In the genomic region with DNA sequence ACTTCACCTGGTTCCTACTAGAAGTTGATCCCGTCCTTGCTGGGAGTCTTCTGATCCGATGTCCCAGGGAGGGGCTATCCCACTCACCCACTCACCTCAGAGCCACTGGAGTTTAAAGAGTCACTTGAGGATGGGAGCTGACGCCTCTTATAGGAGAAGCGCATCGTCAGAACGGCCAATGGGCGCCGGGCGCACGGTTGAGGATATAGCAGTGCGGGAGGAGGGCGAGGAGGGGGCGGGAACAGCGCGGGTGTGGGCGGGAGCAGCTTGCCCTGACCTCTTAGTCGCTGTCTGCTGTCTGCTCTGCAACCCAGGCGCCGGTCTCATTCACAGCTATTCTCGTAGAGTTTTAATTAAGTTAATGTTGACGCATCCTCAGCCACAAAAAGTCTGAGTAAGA, we compare ENCODE assay signal across 8 mouse cellular contexts. TPM values are rescaled to one million over a fixed set of nuclear protein-coding genes. Genes with fewer than 3 reads are reported as not detected.
A peak's percentile ranks its signal among the peaks of the same experiment; 100 is the strongest.
DNase-seq lines count a peak whose midpoint lies in the region; ATAC-seq and TF ChIP-seq lines count a peak whose summit lies in the region.

No protein-coding gene starts in this region.

- peaks cover 5% of the 10 kb centered on the region for H3K27me3 ChIP-seq in heart, embryonic 16.5 days (ENCODE audit: control insufficient read depth, insufficient read depth, low read length)
- H3K27me3 ChIP-seq in hindbrain, embryonic 14.5 days (ENCODE audit: control insufficient read depth, insufficient read depth, low read length) = peaks cover 13% of the 10 kb centered on the region; the same call in 1 of the 2 replicates
- peaks cover 30% of the 10 kb centered on the region for H3K27me3 ChIP-seq in midbrain, embryonic 13.5 days

- ATAC-seq in heart, embryonic 16.5 days (replicated peaks; ENCODE audit: extremely low read depth, insufficient read depth, low FRiP score) = no peak
- no peak for ATAC-seq in hindbrain, embryonic 14.5 days (ENCODE audit: low FRiP score)
- peak; percentile 66; the same call in 1 of the 2 replicates for ATAC-seq in midbrain, embryonic 13.5 days

- H3K4me1 ChIP-seq in heart, embryonic 16.5 days (ENCODE audit: control insufficient read depth, insufficient read depth, low read length) = peaks cover 2% of the 10 kb centered on the region; the same call in 1 of the 2 replicates
- H3K4me1 ChIP-seq in hindbrain, embryonic 14.5 days (replicated peaks; ENCODE audit: control insufficient read depth, insufficient read depth, low read length) = peaks cover 5% of the 10 kb centered on the region; the same call in 1 of the 2 replicates
- peaks cover 7% of the 10 kb centered on the region for H3K4me1 ChIP-seq in midbrain, embryonic 13.5 days (replicated peaks)

- no peak for TF ChIP-seq POLR2A in brain, embryonic 14.5 days (IDR thresholded peaks at IDR 0.05; ENCODE audit: borderline replicate concordance, extremely low read depth, insufficient read depth, insufficient read length, poor library complexity, severe bottlenecking)

- H3K9ac ChIP-seq in heart, embryonic 16.5 days (ENCODE audit: low read length) = no peak overlapping the region
- no peak overlapping the region for H3K9ac ChIP-seq in hindbrain, embryonic 14.5 days
- no peak overlapping the region for H3K9ac ChIP-seq in midbrain, embryonic 13.5 days (replicated peaks)

- H3K4me2 ChIP-seq in heart, embryonic 16.5 days (ENCODE audit: low read depth, low read length) = peak overlapping the region; percentile 29
- peak overlapping the region; percentile 44 for H3K4me2 ChIP-seq in hindbrain, embryonic 14.5 days (replicated peaks)
- H3K4me2 ChIP-seq in midbrain, embryonic 13.5 days (replicated peaks) = peak overlapping the region; percentile 44

- peak overlapping the region; percentile 10; the same call in 1 of the 2 replicates for H3K4me3 ChIP-seq in heart, embryonic 16.5 days (ENCODE audit: low read length)
- no peak overlapping the region; the same call in 1 of the 2 replicates for H3K4me3 ChIP-seq in hindbrain, embryonic 14.5 days (replicated peaks; ENCODE audit: low read length)
- peak overlapping the region; percentile 12; the same call in 1 of the 2 replicates for H3K4me3 ChIP-seq in midbrain, embryonic 13.5 days (replicated peaks)

- no peaks in the 10 kb centered on the region for H3K36me3 ChIP-seq in heart, embryonic 16.5 days (ENCODE audit: control insufficient read depth, insufficient read depth)
- H3K36me3 ChIP-seq in hindbrain, embryonic 14.5 days (replicated peaks; ENCODE audit: control insufficient read depth, insufficient read depth) = no peaks in the 10 kb centered on the region
- no peaks in the 10 kb centered on the region for H3K36me3 ChIP-seq in midbrain, embryonic 13.5 days

- H3K27ac ChIP-seq in heart, embryonic 16.5 days (ENCODE audit: low read length) = no peak overlapping the region
- H3K27ac ChIP-seq in hindbrain, embryonic 14.5 days = no peak overlapping the region
- no peak overlapping the region for H3K27ac ChIP-seq in midbrain, embryonic 13.5 days

- no peak for TF ChIP-seq CTCF in brain, embryonic 14.5 days (IDR thresholded peaks at IDR 0.05; ENCODE audit: borderline replicate concordance, extremely low read depth, insufficient read depth, insufficient read length)

- WGBS in heart, embryonic 16.5 days = 2% methylated on average over 21 of the region's 21 CpGs
- 1% methylated on average over 21 of the region's 21 CpGs for WGBS in hindbrain, embryonic 14.5 days
- 3% methylated on average over 21 of the region's 21 CpGs for WGBS in midbrain, embryonic 13.5 days

- no peaks in the 10 kb centered on the region for H3K9me3 ChIP-seq in heart, embryonic 16.5 days (replicated peaks; ENCODE audit: control insufficient read depth, low read length)
- no peaks in the 10 kb centered on the region for H3K9me3 ChIP-seq in hindbrain, embryonic 14.5 days (ENCODE audit: control insufficient read depth, low read length)
- H3K9me3 ChIP-seq in midbrain, embryonic 13.5 days = no peaks in the 10 kb centered on the region

- DNase-seq in heart, adult 11 months = no peak
- DNase-seq in brain, embryonic 14.5 days (ENCODE audit: low read depth) = peak; percentile 31
- DNase-seq in hindbrain, embryonic 14.5 days (ENCODE audit: low spot score) = no peak
- no peak for DNase-seq in urinary bladder, postnatal 10 days (ENCODE audit: low spot score)
- DNase-seq in gastrocnemius, postnatal 25 days = no peak
- no peak for DNase-seq in lung, adult 18-20 months

RNA-seq across cellular contexts. Expression of a gene that starts 5.1 kb away (rescaled TPM):
- 0.61 and 1.1 TPM in 2 replicates for polyA plus RNA-seq in heart, embryonic 16.5 days (2015; fragmentation: Nextera tagmentation; extraction: Ambion mirVana)
- polyA plus RNA-seq in brain, embryonic 14.5 days (2012; rRNA removed) = 0.21 and 0.27 TPM in 2 replicates
- polyA plus RNA-seq in hindbrain, embryonic 14.5 days (2014; fragmentation: Nextera tagmentation; extraction: Ambion mirVana) = 0.19 and 0.70 TPM in 2 replicates
- polyA plus RNA-seq in midbrain, embryonic 13.5 days (2015; fragmentation: Nextera tagmentation; extraction: Ambion mirVana) = 0.12 and 0.41 TPM in 2 replicates
- total RNA-seq in gastrocnemius, postnatal 25 days (2021) = 1 to 10 TPM in 1 of 2 experiments, under 1 TPM in 1; 0.88 to 1.0 TPM

RNA-seq across cellular contexts. Expression of a gene that starts 27.6 kb away (rescaled TPM):
- polyA plus RNA-seq in heart, embryonic 16.5 days (2015; fragmentation: Nextera tagmentation; extraction: Ambion mirVana) = 11.0 and 11.4 TPM in 2 replicates
- 30.8 and 32.8 TPM in 2 replicates for polyA plus RNA-seq in brain, embryonic 14.5 days (2012; rRNA removed)
- 41.1 and 44.1 TPM in 2 replicates for polyA plus RNA-seq in hindbrain, embryonic 14.5 days (2014; fragmentation: Nextera tagmentation; extraction: Ambion mirVana)
- polyA plus RNA-seq in midbrain, embryonic 13.5 days (2015; fragmentation: Nextera tagmentation; extraction: Ambion mirVana) = 28.9 and 30.0 TPM in 2 replicates
- 1 to 10 TPM; 3.9 to 4.6 TPM for total RNA-seq in gastrocnemius, postnatal 25 days (2021)

RNA-seq across cellular contexts. Expression of a gene that starts 43.2 kb away (rescaled TPM):
- 14.2 and 15.4 TPM in 2 replicates for polyA plus RNA-seq in heart, embryonic 16.5 days (2015; fragmentation: Nextera tagmentation; extraction: Ambion mirVana)
- polyA plus RNA-seq in brain, embryonic 14.5 days (2012; rRNA removed) = 14.5 and 14.8 TPM in 2 replicates
- polyA plus RNA-seq in hindbrain, embryonic 14.5 days (2014; fragmentation: Nextera tagmentation; extraction: Ambion mirVana) = 16.6 and 16.8 TPM in 2 replicates
- polyA plus RNA-seq in midbrain, embryonic 13.5 days (2015; fragmentation: Nextera tagmentation; extraction: Ambion mirVana) = 19.0 and 19.6 TPM in 2 replicates
- 1 to 10 TPM; 2.7 TPM for total RNA-seq in gastrocnemius, postnatal 25 days (2021)

RNA-seq across cellular contexts. Expression of a gene that starts 48.2 kb away (rescaled TPM):
- 0.62 and 0.84 TPM in 2 replicates for polyA plus RNA-seq in heart, embryonic 16.5 days (2015; fragmentation: Nextera tagmentation; extraction: Ambion mirVana)
- polyA plus RNA-seq in brain, embryonic 14.5 days (2012; rRNA removed) = not detected in 2 replicates
- polyA plus RNA-seq in hindbrain, embryonic 14.5 days (2014; fragmentation: Nextera tagmentation; extraction: Ambion mirVana) = 0.08 TPM in 1 of 2 replicates, not detected in the other
- 0.17 TPM in 1 of 2 replicates, not detected in the other for polyA plus RNA-seq in midbrain, embryonic 13.5 days (2015; fragmentation: Nextera tagmentation; extraction: Ambion mirVana)
- not detected for total RNA-seq in gastrocnemius, postnatal 25 days (2021)
